Mouse (Mus musculus) kidney, embryonic 16.5 days (tissue): ENCODE measurements around the gene Olfr159. TPM values are rescaled to one million over a fixed set of nuclear protein-coding genes. Genes with fewer than 3 reads are reported as not detected.

ENCODE experiments used
- ATAC-seq: fragments of 200-750 bp; cut with Nextera tagmentation; 2 replicates; pipeline ENCODE4 v1.8.0; 2017; ENCODE audit warnings: moderate TSS enrichment; ENCODE audit not compliant: low FRiP score, low TSS enrichment
- H3K27ac ChIP-seq: fragments of 300-500 bp; sonication (generic); 2 replicates; pipeline ENCODE4 v1.5.1; 2014; ENCODE audit warnings: low read length
- H3K27me3 ChIP-seq: fragments of 300-500 bp; sonication (generic); 2 replicates; pipeline ENCODE4 v1.6.1; 2014; ENCODE audit warnings: low read length, control low read depth, mixed read lengths; ENCODE audit not compliant: insufficient read depth
- H3K36me3 ChIP-seq: fragments of 300-500 bp; sonication (generic); 2 replicates; pipeline ENCODE4 v1.6.1; 2014; ENCODE audit warnings: low read length, control low read depth, mixed read lengths; ENCODE audit not compliant: insufficient read depth
- H3K4me1 ChIP-seq: fragments of 300-500 bp; sonication (generic); 2 replicates; pipeline ENCODE4 v1.6.1; 2014; ENCODE audit warnings: low read length, control low read depth, mixed read lengths; ENCODE audit not compliant: insufficient read depth
- H3K4me2 ChIP-seq: fragments of 300-500 bp; sonication (generic); replicated peaks from 2 replicates; pipeline ENCODE4 v1.6.1; 2014; ENCODE audit warnings: low read depth, low read length
- H3K4me3 ChIP-seq: fragments of 300-500 bp; sonication (generic); 2 replicates; pipeline ENCODE4 v1.5.1; 2014; ENCODE audit warnings: mild to moderate bottlenecking, low read length
- H3K9ac ChIP-seq: fragments of 300-500 bp; sonication (generic); replicated peaks from 2 replicates; pipeline ENCODE4 v1.6.1; 2014; ENCODE audit warnings: low read length
- H3K9me3 ChIP-seq: fragments of 300-500 bp; sonication (generic); 2 replicates; pipeline ENCODE4 v1.6.1; 2016; ENCODE audit warnings: low read length, control low read depth
- WGBS: fragments of 180-500 bp; shearing (Covaris S2); extraction: QIAGEN DNeasy Blood & Tissue Kit; methylation state at CpG from one replicate; pipeline ENCODE4 v1.1.7; 2014; 5-methylcytosine and 5-hydroxymethylcytosine counted together
- polyA plus RNA-seq: library from polyadenylated mRNA; unstranded; fragments of >200 nt; fragmentation: Nextera tagmentation; extraction: Ambion mirVana; gene quantifications from 2 replicates; pipeline ENCODE4 v1.2.1, GENCODE M21; 2015

Gene Olfr159
- polyA plus RNA-seq, 1 experiment from 2014 or later: not detected

DNA sequence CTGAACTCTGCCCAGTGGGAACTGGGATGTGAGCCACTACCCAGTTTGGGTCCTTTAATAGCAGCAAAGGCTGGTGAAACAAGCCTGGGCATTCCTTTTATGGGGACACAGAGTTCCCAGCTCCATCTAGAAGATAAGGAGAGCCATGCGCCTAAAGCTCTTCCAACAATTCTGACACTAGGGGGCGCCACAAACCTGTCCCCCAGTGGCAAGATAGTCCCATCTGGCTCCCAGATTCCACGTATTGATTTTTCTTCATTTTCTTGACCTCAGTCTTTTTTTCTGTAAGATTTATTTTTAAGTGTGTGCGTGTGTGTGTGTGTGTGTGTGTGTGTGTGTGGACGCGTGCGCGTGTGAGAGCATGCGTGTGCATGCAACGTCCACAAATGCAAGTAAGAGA is 10.3 kb downstream of the Olfr159 start:
- H3K9me3 ChIP-seq: no peaks in the 10 kb centered on the region
- no peak overlapping the region for H3K9ac ChIP-seq
- no peaks in the 10 kb centered on the region for H3K36me3 ChIP-seq
- WGBS: 82% methylated on average over 10 of the region's 10 CpGs
- no peak overlapping the region for H3K4me2 ChIP-seq
- ATAC-seq: no peak
- H3K4me3 ChIP-seq: no peak overlapping the region
- no peaks in the 10 kb centered on the region for H3K27me3 ChIP-seq
- no peaks in the 10 kb centered on the region for H3K4me1 ChIP-seq
- no peak overlapping the region for H3K27ac ChIP-seq

DNA sequence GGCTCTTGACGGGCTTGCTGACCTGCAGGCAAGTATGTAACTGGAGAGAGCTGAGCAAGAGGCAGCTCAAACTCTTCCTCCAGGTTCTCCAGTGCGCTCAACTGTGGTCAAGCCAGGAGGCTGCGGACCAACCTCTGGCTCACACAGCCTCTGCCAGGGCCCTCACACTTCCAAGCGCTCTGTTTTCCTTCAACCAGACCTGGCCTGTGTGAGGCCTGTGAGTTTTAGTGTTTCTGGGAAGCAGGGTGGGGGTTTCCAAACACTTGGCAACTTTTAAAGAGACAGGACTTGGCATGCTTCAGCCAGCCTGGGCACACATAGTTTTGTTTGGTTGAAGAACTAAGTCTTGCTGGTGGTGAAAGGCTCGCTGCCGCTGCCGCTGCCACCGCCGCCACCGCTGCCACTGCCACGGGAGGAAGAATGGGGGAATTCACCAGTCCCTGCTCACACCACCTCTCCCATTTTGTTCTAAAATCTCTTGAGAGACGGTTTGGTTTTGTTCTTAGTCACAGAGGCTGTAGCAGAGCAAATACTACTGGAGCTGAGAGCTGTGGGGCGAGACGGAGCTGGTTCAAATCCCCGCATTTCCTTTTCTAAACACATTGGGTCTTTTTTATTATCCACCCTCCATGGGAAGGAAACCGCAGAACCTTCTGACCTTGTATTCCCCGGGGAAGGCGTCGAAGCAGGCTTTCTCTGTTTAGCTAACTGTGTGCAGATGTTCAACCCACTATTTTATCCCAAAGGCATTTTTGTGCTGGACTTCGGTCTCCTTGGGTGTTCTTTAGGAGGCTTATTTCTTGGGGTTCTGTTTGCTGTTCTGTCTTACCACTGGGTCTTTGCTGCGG is 11.0 kb downstream of the Olfr159 start:
- Histone ChIP-seq H3K9ac (no peak overlapping the region), H3K4me3 (no peak overlapping the region), H3K36me3 (no peaks in the 10 kb centered on the region), H3K4me2 (no peak overlapping the region), H3K4me1 (no peaks in the 10 kb centered on the region), H3K27ac (no peak overlapping the region), H3K27me3 (no peaks in the 10 kb centered on the region), H3K9me3 (no peaks in the 10 kb centered on the region)
- no peak; the same call in 1 of the 2 replicates for ATAC-seq
- WGBS: 72% methylated on average over 21 of the region's 21 CpGs

DNA sequence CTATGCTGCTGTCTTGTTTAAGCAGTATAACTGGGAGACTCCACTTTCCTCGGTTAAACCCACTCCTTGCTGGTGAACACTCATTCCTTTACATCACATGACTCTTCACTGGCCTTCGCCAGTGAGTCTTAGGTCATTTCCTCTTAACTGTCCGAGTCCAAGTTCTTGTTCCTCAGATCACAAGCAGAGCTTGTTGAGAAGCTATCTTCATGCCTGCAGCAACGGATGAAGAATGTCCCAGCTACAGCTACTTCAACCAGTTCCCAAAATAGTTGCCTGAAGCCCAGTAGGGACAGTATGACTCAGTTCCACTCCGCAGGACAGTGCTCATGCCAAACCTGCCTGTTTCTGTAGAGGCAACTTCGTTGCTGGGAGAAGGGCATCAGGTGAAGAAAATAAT is 13.6 kb downstream of the Olfr159 start:
- H3K9me3 ChIP-seq: no peaks in the 10 kb centered on the region
- WGBS: 75% methylated on average over 6 of the region's 6 CpGs
- H3K9ac ChIP-seq: no peak overlapping the region
- no peaks in the 10 kb centered on the region for H3K4me1 ChIP-seq
- H3K4me2 ChIP-seq: no peak overlapping the region
- H3K27ac ChIP-seq: no peak overlapping the region
- ATAC-seq: no peak
- no peaks in the 10 kb centered on the region for H3K36me3 ChIP-seq
- H3K27me3 ChIP-seq: no peaks in the 10 kb centered on the region
- H3K4me3 ChIP-seq: no peak overlapping the region

DNA sequence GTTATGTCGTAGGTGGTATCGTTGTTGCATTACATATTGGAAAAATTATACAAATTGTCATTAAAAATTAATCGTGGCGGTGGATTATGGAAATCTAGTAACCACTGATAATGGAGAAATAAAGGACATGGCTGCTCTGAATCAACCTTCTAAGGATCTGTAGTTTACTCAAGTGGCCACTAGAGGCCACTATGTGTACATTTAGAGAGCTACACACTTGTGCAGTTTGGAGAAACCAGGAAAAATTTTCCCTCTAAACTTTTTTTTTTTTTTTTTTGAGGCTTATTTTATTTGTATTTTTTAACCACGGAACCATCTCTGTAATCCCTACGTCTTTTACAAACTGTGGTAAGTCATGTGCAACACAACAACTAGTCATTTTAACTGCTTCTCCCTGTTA is 25.6 kb downstream of the Olfr159 start:
- Histone ChIP-seq H3K27ac (no peak overlapping the region), H3K9me3 (no peaks in the 10 kb centered on the region), H3K4me3 (no peak overlapping the region), H3K4me1 (no peaks in the 10 kb centered on the region), H3K36me3 (no peaks in the 10 kb centered on the region), H3K4me2 (no peak overlapping the region), H3K27me3 (no peaks in the 10 kb centered on the region), H3K9ac (no peak overlapping the region)
- 18% methylated on average over 6 of the region's 6 CpGs for WGBS
- ATAC-seq: no peak

DNA sequence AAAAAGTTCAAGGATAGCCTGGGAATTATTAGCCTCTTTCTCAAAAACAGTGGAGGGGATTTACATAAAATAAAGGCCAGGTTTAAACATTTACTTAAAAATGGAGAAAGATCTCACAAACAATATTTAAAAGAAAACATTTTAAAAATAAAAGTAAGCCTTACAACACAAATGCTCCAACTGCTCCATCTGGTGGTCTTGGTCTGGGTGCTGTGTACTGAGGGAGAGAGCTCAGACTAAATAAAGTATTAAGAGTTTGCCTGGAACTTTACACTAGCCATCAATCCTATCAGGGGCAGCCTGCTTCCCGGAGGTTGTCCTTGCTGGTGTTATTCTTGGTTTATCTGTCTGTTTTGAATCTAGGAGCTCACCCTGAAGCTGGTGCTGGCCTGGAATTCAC is 27.7 kb downstream of the Olfr159 start:
- ATAC-seq: no peak
- Histone ChIP-seq H3K4me2 (no peak overlapping the region), H3K27me3 (no peaks in the 10 kb centered on the region), H3K36me3 (no peaks in the 10 kb centered on the region), H3K4me3 (no peak overlapping the region), H3K4me1 (no peaks in the 10 kb centered on the region), H3K9me3 (no peaks in the 10 kb centered on the region), H3K27ac (no peak overlapping the region), H3K9ac (no peak overlapping the region)
- 21% methylated on average over 1 of the region's 1 CpGs for WGBS

DNA sequence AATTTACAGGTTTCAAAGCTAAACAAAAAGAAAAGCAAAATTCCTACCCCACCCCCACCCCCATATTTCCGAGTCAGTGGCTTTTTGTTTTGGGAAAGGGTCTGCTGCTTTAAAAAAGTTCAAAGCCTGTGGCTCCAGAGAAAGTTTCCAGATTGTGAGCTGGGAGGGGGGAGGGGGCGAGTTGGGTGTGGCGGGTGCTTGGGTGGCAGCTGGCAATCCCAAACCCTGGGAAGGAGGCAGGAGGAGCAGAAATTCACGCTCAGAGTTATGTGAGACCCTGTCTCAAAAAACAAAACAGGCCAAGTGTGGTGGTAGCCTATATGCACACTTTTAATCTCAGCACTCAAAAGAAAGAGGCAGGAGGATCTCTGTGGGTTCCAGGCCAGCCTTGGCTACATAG is 28.2 kb downstream of the Olfr159 start:
- no peak overlapping the region for H3K9ac ChIP-seq
- H3K36me3 ChIP-seq: no peaks in the 10 kb centered on the region
- H3K4me2 ChIP-seq: no peak overlapping the region
- WGBS: 21% methylated on average over 4 of the region's 4 CpGs
- H3K27ac ChIP-seq: no peak overlapping the region
- no peaks in the 10 kb centered on the region for H3K27me3 ChIP-seq
- no peaks in the 10 kb centered on the region for H3K9me3 ChIP-seq
- H3K4me3 ChIP-seq: no peak overlapping the region
- no peaks in the 10 kb centered on the region for H3K4me1 ChIP-seq
- no peak for ATAC-seq

DNA sequence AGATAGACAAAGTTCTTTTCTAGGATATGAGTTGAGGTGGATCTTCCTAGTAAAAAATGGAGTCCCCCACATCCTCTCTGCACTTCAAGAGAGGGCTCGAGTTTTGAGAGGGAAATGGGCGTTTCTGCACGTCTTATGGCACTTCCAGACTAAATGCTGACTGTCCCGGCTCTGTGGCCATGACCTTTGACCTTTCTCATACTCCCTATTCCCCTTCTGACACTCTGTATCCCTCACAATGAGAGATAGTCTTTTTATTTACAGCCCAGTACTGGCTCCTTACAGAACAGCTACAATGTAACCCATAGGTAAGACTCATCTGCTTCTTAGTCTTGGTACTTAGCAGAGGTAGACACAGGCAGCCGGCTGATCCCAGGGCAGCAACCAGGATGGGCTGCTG is 29.3 kb downstream of the Olfr159 start:
- Histone ChIP-seq H3K4me3 (no peak overlapping the region), H3K4me2 (no peak overlapping the region), H3K4me1 (no peaks in the 10 kb centered on the region), H3K9me3 (no peaks in the 10 kb centered on the region), H3K9ac (no peak overlapping the region), H3K36me3 (no peaks in the 10 kb centered on the region), H3K27ac (no peak overlapping the region), H3K27me3 (no peaks in the 10 kb centered on the region)
- no peak for ATAC-seq
- WGBS: 38% methylated on average over 5 of the region's 5 CpGs

DNA sequence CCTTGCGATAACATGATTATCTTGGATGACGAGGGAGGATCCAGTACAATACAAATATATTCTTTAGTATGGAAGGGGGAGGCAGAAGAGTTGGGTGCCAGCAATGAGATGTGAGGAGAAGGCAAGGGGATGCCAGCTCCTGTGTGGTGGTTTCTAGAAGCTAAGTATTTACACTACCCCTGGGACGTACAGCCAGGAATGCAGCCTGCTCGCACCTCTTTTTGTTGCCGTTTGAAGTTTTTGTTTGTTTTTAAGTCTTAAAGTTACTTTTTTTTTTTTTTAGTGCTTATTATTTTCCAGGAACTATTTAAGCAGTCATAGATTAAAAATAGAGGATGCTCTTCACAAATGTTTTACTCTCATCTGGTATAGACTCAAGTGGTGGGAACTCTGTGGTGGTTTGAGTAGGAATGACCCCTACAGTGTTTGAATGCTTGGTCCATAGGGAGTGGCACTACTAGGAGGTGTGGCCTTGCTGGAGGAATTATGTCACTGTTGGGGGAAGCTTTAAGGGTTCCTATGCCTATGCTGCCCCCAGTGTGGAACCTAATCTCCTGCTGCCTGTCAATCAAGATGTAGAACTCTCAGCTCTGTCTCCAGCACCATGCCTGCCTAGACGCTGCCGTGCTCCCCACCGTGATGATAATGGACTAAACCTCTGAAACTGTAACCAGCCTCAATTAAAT is 31.7 kb downstream of the Olfr159 start:
- Histone ChIP-seq H3K4me3 (no peak overlapping the region), H3K27ac (no peak overlapping the region), H3K27me3 (no peaks in the 10 kb centered on the region), H3K9ac (no peak overlapping the region), H3K4me1 (no peaks in the 10 kb centered on the region), H3K4me2 (no peak overlapping the region), H3K9me3 (no peaks in the 10 kb centered on the region), H3K36me3 (no peaks in the 10 kb centered on the region)
- 73% methylated on average over 8 of the region's 8 CpGs for WGBS
- no peak for ATAC-seq

DNA sequence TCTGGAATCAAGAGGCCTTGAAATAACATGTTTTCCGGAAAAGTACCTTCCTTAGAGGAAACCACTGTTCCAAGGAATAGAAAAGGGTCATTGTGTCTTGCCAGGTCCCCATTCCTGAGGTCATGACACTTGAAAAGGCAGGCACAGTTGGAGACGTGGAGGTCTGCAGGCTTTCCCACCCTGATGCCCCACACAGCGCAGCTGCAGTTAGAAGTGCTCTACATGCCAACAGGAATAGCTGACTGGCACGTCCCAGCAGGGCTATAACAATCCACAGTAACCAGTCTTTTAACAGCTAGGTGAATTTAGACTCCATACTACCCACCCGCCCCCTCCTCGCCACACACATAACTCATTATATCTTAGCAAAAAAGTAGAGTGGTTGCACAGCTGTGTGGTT is 33.7 kb downstream of the Olfr159 start:
- 65% methylated on average over 6 of the region's 6 CpGs for WGBS
- Histone ChIP-seq H3K9ac (no peak overlapping the region), H3K4me2 (no peak overlapping the region), H3K4me1 (no peaks in the 10 kb centered on the region), H3K27me3 (no peaks in the 10 kb centered on the region), H3K36me3 (no peaks in the 10 kb centered on the region), H3K27ac (no peak overlapping the region), H3K9me3 (no peaks in the 10 kb centered on the region), H3K4me3 (no peak overlapping the region)
- peak; percentile 35; the same call in 1 of the 2 replicates for ATAC-seq

DNA sequence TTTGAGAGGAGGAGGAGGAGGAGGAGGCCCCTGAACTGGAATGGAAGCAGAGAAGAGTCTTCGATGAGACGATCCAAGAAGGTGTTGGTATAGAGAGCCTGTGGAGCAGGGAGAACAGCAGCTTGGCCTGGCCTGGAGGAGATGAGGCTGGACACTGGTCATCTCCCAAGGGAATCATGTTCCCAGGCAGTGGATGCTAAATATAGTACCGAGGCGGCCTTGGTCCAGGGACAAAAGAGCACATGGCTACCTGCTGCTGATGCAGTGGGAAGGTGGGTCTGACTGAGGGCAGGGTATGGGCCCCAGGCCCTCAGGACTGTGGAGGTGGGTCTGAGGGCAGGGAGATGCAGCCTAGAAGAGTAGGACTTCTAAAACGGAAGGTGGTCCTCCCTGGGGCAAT is 37.6 kb downstream of the Olfr159 start:
- H3K27me3 ChIP-seq: no peaks in the 10 kb centered on the region
- H3K36me3 ChIP-seq: no peaks in the 10 kb centered on the region
- no peaks in the 10 kb centered on the region for H3K9me3 ChIP-seq
- no peak overlapping the region for H3K9ac ChIP-seq
- ATAC-seq: no peak
- 76% methylated on average over 5 of the region's 5 CpGs for WGBS
- H3K4me1 ChIP-seq: peaks cover 22% of the 10 kb centered on the region
- H3K4me2 ChIP-seq: no peak overlapping the region
- H3K27ac ChIP-seq: no peak overlapping the region
- no peak overlapping the region for H3K4me3 ChIP-seq
